Mouse (Mus musculus) stomach, embryonic 15.5 days (tissue): Measurements from ENCODE around the gene Cyp24a1. TPM values are rescaled to one million over a fixed set of nuclear protein-coding genes. Genes with fewer than 3 reads are reported as not detected.

Experiments used
- ATAC-seq: fragments of 200-750 bp; cut with Nextera tagmentation; 2 replicates; pipeline ENCODE4 v1.8.0; 2017; ENCODE audit warnings: low read depth, moderate number of reproducible peaks, moderate TSS enrichment; ENCODE audit not compliant: insufficient read depth, low FRiP score
- H3K27ac ChIP-seq: fragments of 300-500 bp; sonication (generic); 2 replicates; pipeline ENCODE4 v1.5.1; 2015; ENCODE audit warnings: mild to moderate bottlenecking, inconsistent platforms
- H3K27me3 ChIP-seq: fragments of 300-500 bp; sonication (generic); replicated peaks from 2 replicates; pipeline ENCODE4 v1.6.1; 2015; ENCODE audit warnings: inconsistent platforms
- H3K36me3 ChIP-seq: fragments of 300-500 bp; sonication (generic); 2 replicates; pipeline ENCODE4 v1.6.1; 2015; ENCODE audit warnings: inconsistent platforms
- H3K4me1 ChIP-seq: fragments of 300-500 bp; sonication (generic); 2 replicates; pipeline ENCODE4 v1.6.1; 2015; ENCODE audit warnings: inconsistent platforms
- H3K4me2 ChIP-seq: fragments of 300-500 bp; sonication (generic); 2 replicates; pipeline ENCODE4 v1.6.1; 2015; ENCODE audit warnings: mild to moderate bottlenecking, inconsistent platforms
- H3K4me3 ChIP-seq: fragments of 300-500 bp; sonication (generic); replicated peaks from 2 replicates; pipeline ENCODE4 v1.5.1; 2015; ENCODE audit warnings: inconsistent platforms
- H3K9ac ChIP-seq: fragments of 300-500 bp; sonication (generic); 2 replicates; pipeline ENCODE4 v1.6.1; 2015; ENCODE audit warnings: inconsistent platforms
- H3K9me3 ChIP-seq: fragments of 300-500 bp; sonication (generic); 2 replicates; pipeline ENCODE4 v1.6.1; 2016; ENCODE audit warnings: inconsistent platforms
- WGBS: fragments of 180-500 bp; shearing (Covaris S2); methylation state at CpG from one replicate; pipeline ENCODE4 v1.1.7; 2015; 5-methylcytosine and 5-hydroxymethylcytosine counted together
- polyA plus RNA-seq: library from polyadenylated mRNA; unstranded; fragments of >200 nt; fragmentation: Nextera tagmentation; extraction: Ambion mirVana; gene quantifications from 2 replicates; pipeline ENCODE4 v1.2.1, GENCODE M21; 2015

Cyp24a1 gene
- polyA plus RNA-seq, result not detected in 2 replicates

- under 1% methylated on average over 36 of the region's 36 CpGs for WGBS
- H3K9me3 ChIP-seq, result no peaks in the 10 kb centered on the region
- no peak within 1 kb of the TSS for H3K9ac ChIP-seq
- peak within 1 kb of the TSS; percentile 22 for H3K4me3 ChIP-seq
- peaks cover 69% of the 10 kb centered on the region for H3K27me3 ChIP-seq
- no peaks in the 10 kb centered on the region for H3K36me3 ChIP-seq
- H3K4me2 ChIP-seq, result peak within 1 kb of the TSS; percentile 49
- H3K27ac ChIP-seq, result no peak within 1 kb of the TSS
- ATAC-seq, result peak; percentile 73; the same call in 1 of the 2 replicates
- H3K4me1 ChIP-seq, result peaks cover 15% of the 10 kb centered on the region
Observed at GRCm38 (mm10) chr2:170497091-170497566, at the start of gene Cyp24a1. Cyp24a1 (minus strand) TSS chr2:170497145.

DNA sequence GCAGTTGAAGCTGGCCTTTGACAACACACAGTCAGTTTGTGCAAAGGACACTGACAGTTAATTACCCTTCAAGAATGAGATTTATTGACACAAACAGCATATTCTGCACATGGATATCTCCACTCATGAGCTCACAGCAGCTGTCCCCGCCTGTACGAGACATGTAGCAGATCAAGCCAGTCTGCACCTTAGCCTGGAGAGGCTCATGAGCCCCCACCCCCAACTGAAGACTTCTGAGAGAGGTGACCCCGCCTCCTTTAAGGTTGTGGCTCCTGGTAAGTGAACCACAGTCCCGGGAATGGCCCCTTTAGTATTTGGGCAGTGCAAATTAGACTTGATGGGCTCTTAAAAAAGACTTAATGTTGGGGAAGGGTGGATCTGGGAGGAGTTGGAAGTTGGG, 48.8 kb upstream of the Cyp24a1 start:
- no peak for ATAC-seq
- 45% methylated on average over 4 of the region's 4 CpGs for WGBS
- H3K36me3 ChIP-seq, result no peaks in the 10 kb centered on the region
- H3K27me3 ChIP-seq, result no peaks in the 10 kb centered on the region
- no peak overlapping the region for H3K27ac ChIP-seq
- H3K9me3 ChIP-seq, result no peaks in the 10 kb centered on the region
- no peak overlapping the region for H3K4me3 ChIP-seq
- H3K4me2 ChIP-seq, result no peak overlapping the region
- H3K4me1 ChIP-seq, result peaks cover 3% of the 10 kb centered on the region; the same call in 1 of the 2 replicates
- H3K9ac ChIP-seq, result no peak overlapping the region

DNA sequence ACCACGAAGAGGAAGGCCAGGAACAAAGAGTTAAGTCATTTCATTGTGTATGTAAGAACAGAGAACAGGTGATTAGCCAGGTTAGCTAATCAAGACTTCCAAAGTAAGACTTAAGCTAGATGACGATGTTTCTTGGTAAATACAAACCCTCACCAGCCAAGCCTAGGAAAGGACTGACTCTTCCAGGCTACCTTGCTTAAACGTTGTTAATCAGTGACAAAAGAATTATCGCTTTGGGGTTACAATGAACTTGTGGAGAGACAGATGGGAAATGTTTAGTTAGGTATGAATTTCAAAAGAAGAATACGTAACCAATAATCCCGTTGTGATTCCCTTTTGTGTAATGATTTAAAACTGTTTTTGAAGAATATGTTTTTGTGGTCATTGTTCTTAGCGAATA, 48.0 kb upstream of the Cyp24a1 start:
- H3K9ac ChIP-seq, result no peak overlapping the region
- H3K27ac ChIP-seq, result no peak overlapping the region
- no peaks in the 10 kb centered on the region for H3K9me3 ChIP-seq
- H3K4me2 ChIP-seq, result no peak overlapping the region
- 70% methylated on average over 7 of the region's 7 CpGs for WGBS
- ATAC-seq, result no peak
- no peaks in the 10 kb centered on the region for H3K27me3 ChIP-seq
- no peak overlapping the region for H3K4me3 ChIP-seq
- no peaks in the 10 kb centered on the region for H3K36me3 ChIP-seq
- peaks cover 3% of the 10 kb centered on the region; the same call in 1 of the 2 replicates for H3K4me1 ChIP-seq

DNA sequence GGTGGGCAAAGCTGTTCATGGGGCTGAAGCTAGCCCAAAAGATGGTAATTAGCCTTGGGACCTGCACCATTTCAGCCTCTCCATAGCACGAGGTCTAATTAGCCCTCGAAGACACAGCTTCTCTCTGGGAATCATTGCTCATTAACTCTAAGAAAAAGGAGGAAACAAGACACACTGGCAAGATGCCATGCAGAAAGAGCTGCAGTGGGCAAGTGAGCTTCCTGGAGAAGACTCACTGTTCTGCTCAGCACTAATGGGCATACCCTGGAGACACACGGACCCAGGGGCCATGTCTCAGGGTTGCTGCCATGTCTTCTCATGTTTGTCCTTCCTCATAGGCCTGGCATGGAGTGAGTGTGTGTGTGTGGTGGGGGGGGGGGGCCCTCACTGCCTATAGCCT, 47.2 kb upstream of the Cyp24a1 start:
- H3K27ac ChIP-seq, result no peak overlapping the region
- WGBS, result 77% methylated on average over 3 of the region's 3 CpGs
- H3K9ac ChIP-seq, result no peak overlapping the region
- ATAC-seq, result no peak
- no peaks in the 10 kb centered on the region for H3K27me3 ChIP-seq
- peaks cover 3% of the 10 kb centered on the region; the same call in 1 of the 2 replicates for H3K4me1 ChIP-seq
- no peak overlapping the region for H3K4me2 ChIP-seq
- H3K9me3 ChIP-seq, result no peaks in the 10 kb centered on the region
- no peak overlapping the region for H3K4me3 ChIP-seq
- H3K36me3 ChIP-seq, result no peaks in the 10 kb centered on the region

DNA sequence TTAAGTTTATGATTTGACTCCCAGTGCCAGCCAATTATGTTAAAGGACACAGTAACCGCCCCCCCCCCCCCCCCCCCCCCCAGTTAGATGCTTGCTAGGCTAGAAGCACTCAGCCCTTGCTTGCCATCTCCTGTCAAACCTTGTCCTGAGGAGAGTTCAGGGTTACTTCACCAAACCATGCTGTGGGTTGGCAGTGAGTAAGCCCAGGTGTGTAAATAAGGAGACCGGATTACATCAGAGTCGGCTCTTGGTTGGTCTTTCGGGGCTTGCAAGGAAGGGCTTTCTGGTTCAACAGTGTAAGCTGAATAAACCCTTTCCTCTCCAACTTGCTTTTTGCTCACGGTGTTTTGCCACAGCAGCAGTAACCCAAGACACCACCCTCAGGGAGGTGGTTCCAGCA, 46.7 kb upstream of the Cyp24a1 start:
- Histone ChIP-seq H3K4me1 (peaks cover 3% of the 10 kb centered on the region; the same call in 1 of the 2 replicates), H3K4me3 (no peak overlapping the region), H3K27ac (no peak overlapping the region), H3K4me2 (no peak overlapping the region), H3K36me3 (no peaks in the 10 kb centered on the region), H3K27me3 (no peaks in the 10 kb centered on the region), H3K9me3 (no peaks in the 10 kb centered on the region), H3K9ac (no peak overlapping the region)
- WGBS, result 65% methylated on average over 5 of the region's 5 CpGs
- no peak; the same call in 1 of the 2 replicates for ATAC-seq

DNA sequence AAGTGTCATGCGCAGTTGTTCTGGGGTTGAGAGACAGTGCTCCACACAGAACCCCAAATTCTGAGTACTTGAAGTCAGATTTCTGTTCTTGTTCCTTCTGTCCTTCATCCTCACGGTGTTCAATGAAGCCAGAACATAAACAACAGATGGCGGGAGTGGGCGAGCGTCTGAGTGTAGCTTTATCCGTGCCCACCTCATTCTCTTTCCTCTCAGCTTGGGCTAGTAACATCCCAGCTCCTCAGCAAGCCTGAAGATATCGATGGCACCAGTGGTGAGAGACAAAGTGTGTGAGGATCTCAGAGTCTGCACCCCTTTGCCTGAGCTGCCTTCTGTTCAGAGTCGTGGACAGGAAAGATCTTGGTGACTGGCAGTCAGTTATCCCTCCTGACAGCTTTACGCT, 42.3 kb upstream of the Cyp24a1 start:
- H3K27ac ChIP-seq, result no peak overlapping the region

DNA sequence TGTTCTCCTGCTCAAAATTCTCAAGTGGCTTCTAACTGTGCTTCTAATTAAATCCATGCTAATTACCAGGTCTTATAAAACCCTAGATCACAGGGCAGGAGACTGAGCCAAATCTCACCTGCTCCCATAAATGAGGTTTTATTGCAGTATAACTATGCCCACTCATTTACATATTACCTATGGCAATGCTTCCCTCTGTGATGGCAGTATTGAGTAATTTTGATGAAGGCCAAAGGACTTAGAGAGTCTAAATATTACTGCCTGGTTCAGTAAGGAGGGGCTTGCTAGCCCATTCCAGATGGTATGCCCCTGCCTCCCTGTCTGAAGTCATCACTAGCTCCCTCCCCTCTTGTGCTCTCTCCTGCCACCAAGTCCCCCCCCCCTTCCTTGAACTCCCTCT, 38.9 kb upstream of the Cyp24a1 start:
- Histone ChIP-seq H3K27ac (no peak overlapping the region), H3K4me3 (no peak overlapping the region), H3K9me3 (no peaks in the 10 kb centered on the region), H3K36me3 (no peaks in the 10 kb centered on the region), H3K4me1 (no peaks in the 10 kb centered on the region), H3K4me2 (no peak overlapping the region), H3K9ac (no peak overlapping the region), H3K27me3 (no peaks in the 10 kb centered on the region)
- no peak for ATAC-seq

More for the DNA sequence above, 42.3 kb upstream of the Cyp24a1 start:
- Histone ChIP-seq H3K9me3 (no peaks in the 10 kb centered on the region), H3K27me3 (no peaks in the 10 kb centered on the region), H3K4me2 (no peak overlapping the region), H3K9ac (no peak overlapping the region), H3K4me1 (no peaks in the 10 kb centered on the region; the same call in 1 of the 2 replicates), H3K36me3 (no peaks in the 10 kb centered on the region), H3K4me3 (no peak overlapping the region)
- 86% methylated on average over 9 of the region's 9 CpGs for WGBS
- ATAC-seq, result no peak

DNA sequence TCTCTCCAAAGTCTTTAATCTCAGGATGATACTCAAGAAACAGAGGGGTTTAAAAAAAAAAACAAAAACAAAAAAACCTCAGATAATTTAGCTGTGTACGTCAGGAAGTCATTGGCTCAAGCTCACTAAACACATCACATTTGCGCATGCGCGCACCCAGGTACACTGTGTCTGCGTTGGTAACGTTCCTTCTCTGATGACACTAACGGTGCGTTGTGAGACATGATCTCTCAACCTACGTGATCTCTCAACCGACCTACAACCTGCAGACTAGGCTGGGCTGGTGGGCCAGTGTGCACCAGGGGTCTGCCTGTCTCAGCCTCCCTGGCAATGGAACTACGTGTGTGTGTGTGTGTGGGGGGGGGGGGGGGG, 37.8 kb upstream of the Cyp24a1 start:
- Histone ChIP-seq H3K27me3 (no peaks in the 10 kb centered on the region), H3K27ac (no peak overlapping the region), H3K4me2 (no peak overlapping the region), H3K9me3 (no peaks in the 10 kb centered on the region), H3K4me1 (no peaks in the 10 kb centered on the region), H3K36me3 (no peaks in the 10 kb centered on the region), H3K4me3 (no peak overlapping the region), H3K9ac (no peak overlapping the region)
- ATAC-seq, result no peak
- 91% methylated on average over 10 of the region's 11 CpGs for WGBS

GRCm38 (mm10) chr2:170534116-170534802, 37.3 kb upstream of the Cyp24a1 start:
- 50% methylated on average over 12 of the region's 12 CpGs for WGBS

GRCm38 (mm10) chr2:170530256-170530655, 33.3 kb upstream of the Cyp24a1 start:
- 92% methylated on average over 3 of the region's 3 CpGs for WGBS
- ATAC-seq, result no peak

More at GRCm38 (mm10) chr2:170534116-170534802, 37.3 kb upstream of the Cyp24a1 start:
- Histone ChIP-seq H3K27me3 (no peaks in the 10 kb centered on the region), H3K36me3 (no peaks in the 10 kb centered on the region), H3K4me3 (no peak overlapping the region), H3K9me3 (no peaks in the 10 kb centered on the region), H3K9ac (no peak overlapping the region), H3K4me2 (no peak overlapping the region), H3K27ac (no peak overlapping the region), H3K4me1 (no peaks in the 10 kb centered on the region)
- no peak for ATAC-seq

DNA sequence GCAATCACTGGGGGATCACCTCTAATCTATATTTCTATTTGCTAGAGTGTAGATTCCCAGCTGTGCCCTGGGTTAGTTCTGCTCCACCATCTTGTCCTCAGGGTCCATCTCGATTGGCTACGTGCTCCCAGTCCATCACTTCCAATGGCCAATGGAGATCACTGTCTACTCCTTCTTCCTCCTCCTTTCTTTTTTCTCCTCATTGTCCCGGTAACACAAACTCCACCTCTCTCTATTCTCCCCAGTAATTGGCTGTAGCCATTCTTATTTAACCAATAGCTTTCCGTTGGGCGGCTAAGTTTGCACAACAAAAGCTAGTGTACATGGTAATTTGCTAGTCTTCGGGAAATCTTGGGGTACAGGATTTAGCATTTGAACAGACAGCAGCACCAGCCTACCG, 32.8 kb upstream of the Cyp24a1 start:
- Histone ChIP-seq H3K27ac (no peak overlapping the region), H3K4me3 (no peak overlapping the region), H3K27me3 (no peaks in the 10 kb centered on the region), H3K4me2 (no peak overlapping the region), H3K4me1 (no peaks in the 10 kb centered on the region), H3K9me3 (no peaks in the 10 kb centered on the region), H3K36me3 (no peaks in the 10 kb centered on the region), H3K9ac (no peak overlapping the region)
- ATAC-seq, result no peak
- WGBS, result 91% methylated on average over 7 of the region's 7 CpGs

More at GRCm38 (mm10) chr2:170530256-170530655, 33.3 kb upstream of the Cyp24a1 start:
- Histone ChIP-seq H3K4me2 (no peak overlapping the region), H3K4me1 (no peaks in the 10 kb centered on the region), H3K36me3 (no peaks in the 10 kb centered on the region), H3K9ac (no peak overlapping the region), H3K27me3 (no peaks in the 10 kb centered on the region), H3K4me3 (no peak overlapping the region), H3K27ac (no peak overlapping the region), H3K9me3 (no peaks in the 10 kb centered on the region)

DNA sequence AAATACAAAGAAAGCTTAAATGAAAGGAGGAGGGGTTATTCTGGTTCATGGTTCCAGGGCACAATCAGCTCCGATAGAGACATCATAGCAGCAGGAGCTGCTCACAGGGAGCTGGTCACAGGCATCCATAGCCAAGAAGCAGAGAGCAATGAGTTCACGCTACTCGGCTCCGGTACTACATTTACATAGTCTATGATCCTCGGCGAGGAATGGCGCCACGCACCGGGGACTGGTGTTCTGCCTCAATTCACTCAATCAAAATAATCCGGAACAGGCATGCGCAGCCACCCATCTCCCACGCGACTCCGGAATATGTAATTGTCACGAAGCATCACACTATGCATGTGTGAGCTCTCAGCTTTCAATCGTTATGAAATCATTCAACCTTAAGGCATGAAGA, 31.1 kb upstream of the Cyp24a1 start:
- WGBS, result 96% methylated on average over 16 of the region's 16 CpGs
- H3K9me3 ChIP-seq, result no peaks in the 10 kb centered on the region
- no peak for ATAC-seq

More for the DNA sequence above, 31.1 kb upstream of the Cyp24a1 start:
- Histone ChIP-seq H3K4me3 (no peak overlapping the region), H3K4me2 (no peak overlapping the region), H3K36me3 (no peaks in the 10 kb centered on the region), H3K4me1 (no peaks in the 10 kb centered on the region), H3K27me3 (no peaks in the 10 kb centered on the region), H3K27ac (no peak overlapping the region), H3K9ac (no peak overlapping the region)
